ENCODE assay signal across 23 mouse cellular contexts in the genomic region with DNA sequence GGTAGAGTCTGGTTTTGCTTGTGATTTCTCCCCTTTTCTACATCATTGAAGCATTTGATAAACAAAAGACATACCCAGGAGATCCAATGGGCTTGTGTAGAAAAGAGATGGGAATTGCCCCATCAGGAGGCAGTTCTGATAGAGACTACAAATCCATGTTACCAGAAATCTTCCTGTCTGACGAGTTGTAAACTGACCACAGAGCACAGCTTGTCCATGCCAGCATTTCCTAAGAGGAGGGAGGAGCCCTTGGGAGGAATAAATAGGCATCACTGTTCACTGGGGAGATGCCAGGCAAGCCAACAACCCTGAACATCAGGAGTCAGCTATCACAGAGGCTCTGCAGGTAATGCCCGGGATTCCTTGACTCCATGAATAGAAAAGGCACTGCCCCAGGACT. TPM values are rescaled to one million over a fixed set of nuclear protein-coding genes. Genes with fewer than 3 reads are reported as not detected.
"Had no signal": no experiment of that assay in that cellular context is flagged by ENCODE, and none has a peak within 500 bp of the region (broad histone marks: within the 10 kb centered on the region; RNA-seq: fewer than 3 reads in every experiment).

No protein-coding gene starts in this region.

RNA-seq across cellular contexts. Expression of gene Serpina3n, which starts 19.7 kb away (rescaled TPM):
- total RNA-seq: common myeloid progenitor, adult 5-6 weeks; granulocyte monocyte progenitor cell, adult 5-6 weeks had no signal
- polyA plus RNA-seq: embryonic facial prominence, embryonic 10.5 days; embryonic facial prominence, embryonic 13.5 days; erythroblast, embryonic 14.5 days; forebrain, embryonic 10.5 days; forebrain, embryonic 11.5 days; forebrain, embryonic 12.5 days; forebrain, embryonic 13.5 days; forebrain, embryonic 14.5 days; forebrain, embryonic 15.5 days; forebrain, embryonic 16.5 days had no signal

RNA-seq across cellular contexts. Expression of gene Serpina3k, which starts 48.6 kb away (rescaled TPM):
- total RNA-seq: common myeloid progenitor, adult 5-6 weeks; forebrain, postnatal 0 days; gastrocnemius, postnatal 14 days; granulocyte monocyte progenitor cell, adult 5-6 weeks; heart, adult 18-20 months had no signal
- polyA plus RNA-seq: cortical plate, adult 2 months; embryonic facial prominence, embryonic 10.5 days; embryonic facial prominence, embryonic 11.5 days; embryonic facial prominence, embryonic 12.5 days; embryonic facial prominence, embryonic 13.5 days; embryonic facial prominence, embryonic 14.5 days; embryonic facial prominence, embryonic 15.5 days; erythroblast, embryonic 14.5 days; forebrain, embryonic 10.5 days; forebrain, embryonic 11.5 days; forebrain, embryonic 12.5 days; forebrain, embryonic 13.5 days; forebrain, embryonic 14.5 days; forebrain, embryonic 15.5 days; forebrain, embryonic 16.5 days; forebrain, postnatal 0 days; frontal cortex, adult 2 months; heart, adult 2 months had no signal

RNA-seq across cellular contexts. Expression of gene Serpina3m, which starts 48.6 kb away (rescaled TPM):
- total RNA-seq: common myeloid progenitor, adult 5-6 weeks; forebrain, postnatal 0 days; gastrocnemius, adult 2 months; gastrocnemius, postnatal 14 days; granulocyte monocyte progenitor cell, adult 5-6 weeks; heart, adult 2 months had no signal
- polyA plus RNA-seq: cortical plate, adult 2 months; embryonic facial prominence, embryonic 10.5 days; embryonic facial prominence, embryonic 11.5 days; embryonic facial prominence, embryonic 12.5 days; embryonic facial prominence, embryonic 13.5 days; embryonic facial prominence, embryonic 14.5 days; embryonic facial prominence, embryonic 15.5 days; erythroblast, embryonic 14.5 days; forebrain, embryonic 10.5 days; forebrain, embryonic 11.5 days; forebrain, embryonic 12.5 days; forebrain, embryonic 13.5 days; forebrain, embryonic 14.5 days; forebrain, embryonic 15.5 days; forebrain, embryonic 16.5 days; forebrain, postnatal 0 days; frontal cortex, adult 2 months; heart, adult 2 months had no signal
